Mouse (Mus musculus): ENCODE data around the gene Wbp1l. TPM values are rescaled to one million over a fixed set of nuclear protein-coding genes. Genes with fewer than 3 reads are reported as not detected.

The Wbp1l gene
- polyA plus RNA-seq (2014; fragmentation: Illumina TruSeq; extraction: RNeasy Lipid Tissue Mini Kit (QIAGEN cat#74804); ENCODE audit: low read depth, low replicate concordance), result 45.2 TPM

DNA sequence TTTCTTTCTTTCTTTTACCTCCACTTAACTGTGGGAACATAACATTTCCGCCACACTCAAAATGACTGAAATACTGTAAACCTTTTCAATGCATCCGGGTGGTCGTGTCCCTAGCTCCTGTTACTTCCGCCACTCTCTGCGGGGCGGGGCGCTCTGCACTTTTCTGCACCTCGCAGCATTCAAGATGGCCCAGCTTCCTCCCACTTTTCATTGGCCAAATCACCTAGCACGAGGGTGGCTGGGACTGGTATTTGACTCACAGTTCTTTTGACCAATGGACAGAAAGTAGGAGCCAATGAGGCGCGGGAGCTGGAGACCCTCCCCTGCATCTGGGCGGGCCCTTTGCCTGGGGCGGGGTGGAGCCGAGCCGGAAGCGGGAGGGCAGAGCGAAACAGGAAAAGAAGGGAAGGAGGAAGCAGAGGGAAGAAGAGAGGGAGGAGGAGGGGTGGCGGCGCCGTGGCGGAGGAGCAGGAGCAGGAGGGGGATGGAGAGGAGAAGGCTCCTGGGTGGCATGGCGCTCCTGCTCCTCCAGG lies at the start of gene Wbp1l:
Wbp1l (plus strand) TSS at position 365 of the 533 bp plus-strand sequence.

DNA sequence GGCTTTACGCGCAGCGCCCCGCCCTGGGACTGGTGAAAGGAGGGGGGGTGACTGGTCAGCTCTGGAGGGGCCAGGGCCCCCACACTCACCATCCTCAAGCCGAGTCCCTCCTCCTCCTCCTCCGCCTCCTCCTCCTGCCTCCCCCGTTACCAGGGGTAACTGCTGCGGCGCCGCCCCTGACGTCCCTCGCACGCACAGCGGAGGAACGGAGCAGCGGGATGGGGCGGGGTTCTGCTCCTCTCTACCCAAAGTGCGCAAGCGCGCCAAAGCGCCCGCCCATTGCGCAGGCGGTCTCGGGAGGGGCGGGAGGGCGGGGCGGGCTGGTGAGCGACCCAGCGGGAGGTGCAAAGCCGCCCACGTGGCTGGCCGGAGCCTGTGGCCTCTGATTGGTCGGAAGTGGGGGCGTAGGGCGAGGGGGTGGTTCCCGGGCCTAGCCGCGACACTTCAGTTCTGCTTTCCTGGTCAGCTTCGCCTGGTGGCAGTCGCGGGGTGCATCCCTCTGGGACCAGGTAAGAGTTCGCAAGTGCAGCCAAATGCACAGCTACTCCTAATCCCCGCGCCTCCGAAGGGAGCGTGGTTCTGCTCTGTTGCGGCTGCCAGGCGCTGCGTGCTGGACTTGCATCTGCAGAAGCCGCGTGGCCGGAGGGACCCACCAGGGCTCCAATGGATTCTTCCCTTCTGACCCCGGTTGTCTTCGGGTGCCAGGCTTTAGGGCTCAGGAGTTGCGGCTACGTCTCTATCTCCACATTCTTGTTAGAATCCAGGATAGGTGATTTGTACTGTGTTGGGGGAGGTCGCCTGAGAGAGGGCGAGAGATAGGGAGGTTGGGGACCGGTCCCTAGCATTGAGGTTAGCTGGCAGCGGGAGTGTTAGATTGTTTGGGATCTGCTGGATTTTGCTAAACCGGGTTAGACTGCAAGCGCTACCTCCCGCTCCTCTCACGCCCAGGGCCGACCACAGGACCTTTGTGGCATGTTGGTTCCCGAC lies 25.6 kb upstream of the Wbp1l start, which contains the start of the genes Arl3 and Sfxn2:
Arl3 (minus strand) TSS at position 248 of the 987 bp plus-strand sequence.
Sfxn2 (plus strand) TSS at position 415 of the 987 bp plus-strand sequence.

DNA sequence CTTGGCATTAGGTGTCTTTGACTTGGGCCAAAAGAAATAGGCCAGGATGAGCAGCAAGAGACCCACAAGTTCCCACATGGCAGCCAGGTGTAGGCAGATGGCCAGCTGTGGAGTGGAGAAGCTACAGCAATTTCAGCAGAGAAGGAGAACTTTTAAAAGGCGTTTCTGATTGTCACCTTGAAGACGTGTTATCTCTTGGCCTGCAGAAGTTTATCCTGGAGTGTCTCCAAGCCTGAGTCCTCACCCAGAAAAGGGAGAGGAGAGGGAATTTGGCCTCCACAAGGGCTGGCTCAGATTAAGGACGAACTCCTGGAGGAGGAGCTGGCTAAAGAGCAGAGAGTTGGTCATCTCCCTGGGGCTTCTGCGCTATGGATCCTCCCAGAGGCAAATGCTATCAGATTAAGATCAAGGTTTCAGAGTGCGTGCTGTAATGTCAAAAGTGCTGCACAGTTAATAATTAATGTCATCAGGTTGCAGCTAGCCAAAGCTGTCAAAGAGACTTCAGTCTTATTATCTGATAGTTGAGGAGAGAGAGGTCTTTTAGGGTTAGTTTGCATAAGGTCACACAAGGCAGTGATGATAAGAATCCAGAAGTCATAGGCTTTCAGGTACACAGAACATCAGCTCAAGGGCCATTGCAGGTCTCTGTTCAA lies 74.0 kb downstream of the Wbp1l start, which contains the start of gene Cyp17a1:
Cyp17a1 (minus strand) TSS at position 407 of the 653 bp plus-strand sequence.

DNA sequence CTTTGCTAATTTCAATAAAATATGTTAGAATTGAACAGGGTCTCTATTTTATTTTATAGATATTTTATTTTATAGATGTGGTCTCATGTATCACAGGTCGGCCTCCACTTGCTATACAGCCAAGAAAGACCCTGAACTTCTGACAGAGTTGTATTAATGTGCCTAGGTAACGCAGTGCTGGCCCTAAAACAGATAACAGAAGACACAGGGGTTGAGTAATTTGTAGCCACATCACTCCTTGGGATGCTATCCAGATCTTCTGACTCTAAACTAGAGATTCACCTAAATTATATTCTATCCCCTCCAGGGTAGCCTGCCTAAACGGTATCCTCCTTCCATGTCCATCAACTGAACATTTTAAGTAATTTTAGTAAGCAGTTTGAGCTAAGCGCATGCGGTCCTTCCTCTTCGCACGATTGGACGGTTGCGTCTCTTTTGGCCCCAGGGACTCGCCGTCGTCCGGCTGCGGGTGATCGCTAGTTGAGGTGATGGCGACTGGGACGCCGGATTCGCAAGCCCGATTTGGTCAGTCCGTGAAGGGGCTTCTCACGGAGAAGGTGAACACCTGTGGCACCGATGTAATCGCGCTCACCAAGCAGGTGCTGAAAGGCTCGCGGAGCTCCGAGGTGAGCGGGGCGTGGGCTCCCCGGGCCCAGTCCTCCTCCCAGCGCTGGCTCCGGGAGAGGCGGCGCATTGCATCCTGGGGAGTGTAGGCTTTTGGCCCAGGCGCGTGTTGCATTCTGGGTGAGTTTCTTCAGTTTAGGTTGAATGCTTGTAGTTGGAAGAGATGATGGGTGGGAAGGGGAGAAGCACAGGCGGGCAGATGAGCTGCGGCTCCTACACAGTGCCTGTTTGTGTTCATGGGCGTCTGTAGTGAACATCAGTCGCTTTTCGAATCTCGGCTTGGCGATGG lies 90.8 kb downstream of the Wbp1l start, which contains the start of gene Borcs7:
Borcs7 (plus strand) TSS at position 447 of the 913 bp plus-strand sequence.

Other genes starting within 250 kb of the Wbp1l start
- gene 2310034G01Rik, start 248.8 kb upstream of the Wbp1l start, polyA plus RNA-seq (2014; fragmentation: Illumina TruSeq; extraction: RNeasy Lipid Tissue Mini Kit (QIAGEN cat#74804); ENCODE audit: low read depth, low replicate concordance), result 0.89 TPM
- 83.6 TPM for gene Actr1a, start 203.3 kb upstream of the Wbp1l start, polyA plus RNA-seq (2014; fragmentation: Illumina TruSeq; extraction: RNeasy Lipid Tissue Mini Kit (QIAGEN cat#74804); ENCODE audit: low read depth, low replicate concordance)
- gene Sufu, start 202.2 kb upstream of the Wbp1l start, polyA plus RNA-seq (2014; fragmentation: Illumina TruSeq; extraction: RNeasy Lipid Tissue Mini Kit (QIAGEN cat#74804); ENCODE audit: low read depth, low replicate concordance), result 7.3 TPM
- gene Trim8, start 97.4 kb upstream of the Wbp1l start, polyA plus RNA-seq (2014; fragmentation: Illumina TruSeq; extraction: RNeasy Lipid Tissue Mini Kit (QIAGEN cat#74804); ENCODE audit: low read depth, low replicate concordance), result 17.6 TPM
- gene Arl3, start 25.9 kb upstream of the Wbp1l start, polyA plus RNA-seq (2014; fragmentation: Illumina TruSeq; extraction: RNeasy Lipid Tissue Mini Kit (QIAGEN cat#74804); ENCODE audit: low read depth, low replicate concordance), result 88.9 TPM
- gene Sfxn2, start 25.7 kb upstream of the Wbp1l start, polyA plus RNA-seq (2014; fragmentation: Illumina TruSeq; extraction: RNeasy Lipid Tissue Mini Kit (QIAGEN cat#74804); ENCODE audit: low read depth, low replicate concordance), result 5.6 TPM
- 0.24 TPM for gene Cyp17a1, start 74.1 kb downstream of the Wbp1l start, polyA plus RNA-seq (2014; fragmentation: Illumina TruSeq; extraction: RNeasy Lipid Tissue Mini Kit (QIAGEN cat#74804); ENCODE audit: low read depth, low replicate concordance)
- gene Borcs7, start 90.8 kb downstream of the Wbp1l start, polyA plus RNA-seq (2014; fragmentation: Illumina TruSeq; extraction: RNeasy Lipid Tissue Mini Kit (QIAGEN cat#74804); ENCODE audit: low read depth, low replicate concordance), result 9.9 TPM
- gene As3mt, start 108.4 kb downstream of the Wbp1l start, polyA plus RNA-seq (2014; fragmentation: Illumina TruSeq; extraction: RNeasy Lipid Tissue Mini Kit (QIAGEN cat#74804); ENCODE audit: low read depth, low replicate concordance), result 73.4 TPM
- 4.2 TPM for gene Cnnm2, start 162.5 kb downstream of the Wbp1l start, polyA plus RNA-seq (2014; fragmentation: Illumina TruSeq; extraction: RNeasy Lipid Tissue Mini Kit (QIAGEN cat#74804); ENCODE audit: low read depth, low replicate concordance)